Mouse (Mus musculus): ENCODE measurements around the gene Tbc1d22b.
"Not testable (repeated sequence)": the region's sequence is repeated elsewhere in the genome, so short reads cannot be mapped to it uniquely, and the experiment has no call there.

The Tbc1d22b gene

DNA sequence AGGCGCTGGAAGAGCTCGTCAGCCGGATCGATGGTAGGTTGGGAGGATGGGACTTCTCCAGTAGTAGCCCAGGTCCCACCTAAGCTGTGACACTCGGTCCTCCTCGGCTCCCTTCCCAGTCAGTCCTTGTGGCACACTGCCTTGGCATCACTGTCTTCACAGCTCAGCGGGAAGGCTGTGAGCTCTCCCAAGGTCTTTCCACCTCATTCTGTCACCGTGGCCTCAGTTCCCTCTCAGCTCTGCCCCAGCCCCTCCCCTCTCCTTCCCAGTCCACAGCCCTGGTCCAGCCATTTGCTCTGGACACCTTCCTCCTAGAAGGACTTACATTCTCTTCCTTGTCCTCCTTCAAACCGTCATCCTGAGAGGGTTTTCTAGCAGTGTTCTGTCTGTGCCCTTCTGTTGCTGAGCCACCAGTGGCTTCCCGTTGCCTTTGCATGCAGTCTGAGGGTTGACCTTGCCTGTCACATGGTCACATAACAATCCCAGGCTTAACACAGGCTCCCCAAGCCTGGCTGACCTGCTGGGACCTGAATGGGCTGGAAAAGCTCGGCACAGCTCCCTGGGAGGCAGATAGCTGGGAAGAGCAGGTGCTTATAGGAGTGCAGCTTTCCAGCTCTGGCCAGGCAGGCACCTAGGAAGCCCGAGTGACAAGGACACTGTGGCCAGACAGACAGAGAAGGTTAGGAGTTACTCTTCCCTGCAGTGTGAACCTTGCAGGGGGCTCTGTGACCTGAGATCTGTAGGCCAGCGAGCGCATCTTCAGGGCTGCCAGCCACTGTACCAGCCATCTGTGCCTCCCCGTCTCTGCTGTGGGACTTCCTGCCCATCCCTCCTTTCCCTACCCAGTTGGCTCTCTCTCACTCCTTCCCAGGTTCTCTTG, 46.5 kb downstream of the Tbc1d22b start:
- DNase-seq (ENCODE audit: low read depth, low spot score) = peak; percentile 87

- no peak for DNase-seq (ENCODE audit: low read depth, low spot score)
Measured at GRCm38 (mm10) chr17:29596771-29597132, 47.2 kb downstream of the Tbc1d22b start.

GRCm38 (mm10) chr17:29599051-29599450, 49.5 kb downstream of the Tbc1d22b start:
- peak; percentile 71 for DNase-seq (ENCODE audit: low read depth, low spot score)

GRCm38 (mm10) chr17:29599537-29599936, 50.0 kb downstream of the Tbc1d22b start:
- DNase-seq (ENCODE audit: low read depth, low spot score) = peak; percentile 30

GRCm38 (mm10) chr17:29601391-29601790, 51.8 kb downstream of the Tbc1d22b start:
- DNase-seq (ENCODE audit: low read depth, low spot score) = no peak

GRCm38 (mm10) chr17:29603283-29603682, 53.7 kb downstream of the Tbc1d22b start:
- DNase-seq (ENCODE audit: low read depth, low spot score) = peak; percentile 80

GRCm38 (mm10) chr17:29613453-29613852, 63.9 kb downstream of the Tbc1d22b start:
- DNase-seq (ENCODE audit: low read depth, low spot score) = not testable (repeated sequence)

GRCm38 (mm10) chr17:29614115-29615023, 64.8 kb downstream of the Tbc1d22b start, which contains the start of the genes Rnf8 and Gm28043:
Rnf8 (plus strand) TSS chr17:29614790.
Gm28043 (plus strand) TSS chr17:29614876.
- peak; percentile 97 for DNase-seq (ENCODE audit: low read depth, low spot score)

GRCm38 (mm10) chr17:29615024-29615551, 65.5 kb downstream of the Tbc1d22b start:
- DNase-seq (ENCODE audit: low read depth, low spot score) = no peak

- peak; percentile 67 for DNase-seq (ENCODE audit: low read depth, low spot score)
Measured at GRCm38 (mm10) chr17:29615616-29616015, 66.0 kb downstream of the Tbc1d22b start.

GRCm38 (mm10) chr17:29619231-29619630, 69.6 kb downstream of the Tbc1d22b start:
- DNase-seq (ENCODE audit: low read depth, low spot score) = no peak

- DNase-seq (ENCODE audit: low read depth, low spot score) = no peak
Measured at GRCm38 (mm10) chr17:29623488-29623887, 73.9 kb downstream of the Tbc1d22b start.

DNA sequence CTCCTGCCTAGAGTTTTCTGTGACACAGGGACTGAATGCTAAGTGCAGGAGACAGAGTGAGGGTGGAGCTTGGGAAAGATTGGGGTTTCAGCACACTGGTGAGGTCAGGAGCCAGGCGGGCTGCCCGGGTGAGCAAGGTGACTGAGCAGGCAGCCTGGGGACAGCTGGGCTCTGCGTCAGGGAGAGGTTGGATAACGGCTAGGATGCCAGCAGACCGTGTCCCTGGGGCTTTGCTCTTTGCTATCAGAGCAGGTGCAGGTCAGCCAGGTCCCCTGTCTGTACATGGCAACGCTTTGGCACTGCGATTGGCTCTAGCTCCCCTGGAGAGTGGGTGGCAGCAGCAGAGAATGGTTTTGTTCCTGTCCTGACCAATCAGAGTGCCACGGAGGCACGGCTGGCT, 77.7 kb downstream of the Tbc1d22b start:
- no peak for DNase-seq (ENCODE audit: low read depth, low spot score)

DNA sequence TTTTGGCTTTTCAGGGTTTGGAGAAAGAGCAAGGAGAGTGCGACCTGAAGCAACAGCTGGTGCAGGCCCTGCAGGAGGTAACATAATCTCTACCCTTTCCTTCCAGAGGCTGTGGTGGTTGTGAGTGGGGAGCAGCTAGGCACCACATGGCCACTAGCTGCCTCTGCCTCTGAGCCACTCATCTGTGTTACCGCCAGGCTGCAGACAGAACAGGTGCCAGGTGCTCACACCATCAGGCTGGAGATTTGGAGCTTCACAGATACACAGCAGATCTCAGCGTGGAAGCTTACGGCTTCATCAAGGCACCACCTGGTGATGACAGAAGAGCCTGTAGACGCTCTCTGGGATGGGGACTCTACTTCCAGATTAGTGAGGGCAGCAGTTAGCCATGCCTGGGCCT, 79.4 kb downstream of the Tbc1d22b start:
- DNase-seq (ENCODE audit: low read depth, low spot score) = peak; percentile 87

GRCm38 (mm10) chr17:29629620-29630019, 80.0 kb downstream of the Tbc1d22b start:
- DNase-seq (ENCODE audit: low read depth, low spot score) = no peak

- no peak for DNase-seq (ENCODE audit: low read depth, low spot score)
Measured at GRCm38 (mm10) chr17:29632312-29632711, 82.7 kb downstream of the Tbc1d22b start.

DNA sequence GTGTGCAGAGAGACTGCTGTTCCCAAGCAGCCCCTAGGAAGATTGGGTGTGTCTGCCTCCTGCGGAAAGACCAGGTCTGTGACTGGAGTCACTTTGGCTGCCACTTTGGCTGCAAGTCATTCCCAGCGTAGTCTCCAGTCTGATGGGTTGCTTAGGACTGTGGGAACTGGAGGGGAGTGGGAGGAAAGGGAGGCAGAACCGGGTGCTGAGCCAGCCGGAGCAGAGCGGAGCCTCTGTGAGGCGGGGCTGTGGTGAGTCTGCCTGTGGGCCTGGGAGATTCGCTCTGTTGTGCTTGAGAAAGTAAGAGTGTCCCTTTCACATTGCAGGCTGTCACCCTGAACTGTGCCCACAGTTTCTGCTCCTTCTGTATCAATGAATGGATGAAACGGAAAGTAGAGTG, 85.9 kb downstream of the Tbc1d22b start:
- DNase-seq (ENCODE audit: low read depth, low spot score) = peak; percentile 56

GRCm38 (mm10) chr17:29636118-29636517, 86.5 kb downstream of the Tbc1d22b start:
- peak; percentile 83 for DNase-seq (ENCODE audit: low read depth, low spot score)

DNA sequence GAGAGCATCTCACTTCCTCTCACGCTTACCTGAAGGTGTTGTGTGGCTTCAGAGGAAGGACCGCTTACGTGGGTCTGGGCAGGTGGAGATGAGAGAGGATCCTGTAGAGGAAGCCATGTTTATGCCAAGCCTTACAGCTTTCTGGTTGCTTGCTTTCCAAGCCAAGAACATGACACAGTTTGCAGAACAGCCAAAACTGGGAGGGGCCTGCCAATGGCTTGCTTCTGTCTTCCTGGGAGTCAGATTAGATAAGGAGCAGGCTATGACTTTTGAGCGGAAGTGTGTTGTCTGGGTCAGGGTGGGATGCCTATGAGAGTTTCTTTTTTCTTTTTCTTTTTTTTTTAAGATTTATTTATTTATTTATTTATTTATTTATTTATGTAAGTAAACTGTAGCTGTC, 87.8 kb downstream of the Tbc1d22b start:
- DNase-seq (ENCODE audit: low read depth, low spot score) = peak; percentile 75

- DNase-seq (ENCODE audit: low read depth, low spot score) = no peak
Measured at GRCm38 (mm10) chr17:29637895-29638294, 88.3 kb downstream of the Tbc1d22b start.

GRCm38 (mm10) chr17:29640971-29641370, 91.4 kb downstream of the Tbc1d22b start:
- DNase-seq (ENCODE audit: low read depth, low spot score) = no peak

DNA sequence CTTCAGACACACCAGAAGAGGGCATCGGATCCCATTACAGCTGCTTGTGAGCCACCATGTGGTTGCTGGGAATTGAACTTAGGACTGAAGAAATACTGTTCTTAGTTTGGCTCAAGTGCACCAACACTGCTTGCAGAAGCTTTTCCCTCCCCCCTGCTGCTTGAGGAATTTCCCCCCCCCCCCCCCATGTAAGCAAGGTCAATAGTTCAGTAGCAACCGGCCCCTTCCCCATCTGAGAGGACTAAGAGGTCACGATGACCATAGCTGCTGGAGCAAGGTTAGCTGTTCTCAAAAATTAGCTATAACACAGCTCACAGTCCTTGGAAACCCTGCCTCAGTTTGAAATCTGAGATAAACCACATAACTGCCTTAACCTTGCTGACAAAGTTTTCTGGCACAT, 92.6 kb downstream of the Tbc1d22b start:
- DNase-seq (ENCODE audit: low read depth, low spot score) = no peak
